Mouse (Mus musculus) megakaryocyte, embryonic 14.5 days (primary cell): ENCODE data around the gene Pde4dip.

Experiments used
- FLI1 ChIP-seq: IDR thresholded peaks from 2 replicates; pipeline ENCODE4 v1.6.1; 2012; ENCODE audit warnings: low read length, inconsistent platforms, mixed read lengths
- GATA1 ChIP-seq: IDR thresholded peaks from 3 replicates; pipeline ENCODE4 v1.6.1; 2012; ENCODE audit warnings: mixed read lengths, low read length, inconsistent platforms, borderline replicate concordance

- TF ChIP-seq GATA1: no peak
- TF ChIP-seq FLI1: no peak
Observed at GRCm38 (mm10) chr3:97930787-97931158, 42.3 kb upstream of the Pde4dip start.
